Mouse (Mus musculus): ENCODE measurements around the gene Mpo. TPM values are rescaled to one million over a fixed set of nuclear protein-coding genes. Genes with fewer than 3 reads are reported as not detected.

Mpo gene
- polyA plus RNA-seq, 2 experiments = 142 to 360 TPM

DNA sequence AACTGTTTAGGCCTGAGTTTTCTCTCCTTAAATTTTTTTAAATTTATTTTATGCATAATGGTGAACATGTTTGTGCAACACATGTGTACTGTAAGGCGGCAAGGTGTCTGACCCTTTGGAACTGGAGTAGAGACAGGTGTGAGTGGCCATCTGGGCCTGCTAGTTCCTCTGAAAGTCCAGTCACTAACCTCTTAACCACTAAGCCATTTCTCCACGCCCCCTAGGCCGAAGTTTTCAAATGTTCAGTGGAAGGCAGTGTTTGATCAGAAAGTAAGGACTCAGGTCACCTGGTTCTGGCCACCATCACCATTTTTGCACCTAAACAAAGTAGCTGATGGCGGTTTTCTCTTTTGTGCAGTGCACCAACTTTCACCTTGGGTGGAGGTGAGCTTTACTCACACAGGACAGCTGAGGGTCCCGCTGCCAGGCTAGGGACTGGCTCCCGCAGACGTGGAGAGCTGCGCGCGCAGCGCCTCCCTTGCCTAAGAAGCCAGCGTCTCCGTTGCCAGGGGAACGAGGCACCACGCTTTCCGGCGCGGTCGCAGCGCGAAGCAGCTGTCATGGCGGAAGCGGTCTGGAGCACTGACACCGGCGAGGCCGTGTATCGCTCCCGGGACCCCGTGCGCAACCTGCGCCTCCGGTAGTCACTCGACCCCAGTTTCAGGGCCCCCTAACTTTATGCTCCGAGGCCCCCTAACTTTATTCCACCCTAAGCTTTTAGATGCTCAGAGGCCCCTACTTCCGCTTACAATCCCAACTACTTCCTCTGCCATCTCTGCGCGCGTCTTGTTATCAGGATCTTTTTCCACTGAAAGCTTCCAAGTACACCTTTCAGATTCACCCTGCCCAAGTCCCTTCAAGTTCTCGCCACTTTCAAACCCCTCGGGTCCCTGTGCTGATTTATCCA is 59.6 kb downstream of the Mpo start, which contains the start of gene Mks1:
Gene Mks1, plus strand, starts transcription at position 526 of the 907 bp plus-strand sequence.
- peaks cover 4 to 6% of the 10 kb centered on the region in 2 experiments; a peak in 3 of 4 replicates for H3K4me1 ChIP-seq (replicated peaks; ENCODE audit: control insufficient read depth in 2 of 2, insufficient read depth in 2 of 2, low read length in 1 of 2)
- peak within 1 kb of the TSS; percentile 40 for H3K9ac ChIP-seq (replicated peaks)
- ATAC-seq (ENCODE audit: insufficient read depth) = peak; percentile 73
- TF ChIP-seq EP300 (IDR thresholded peaks at IDR 0.05; ENCODE audit: low read depth) (no peak), CTCF (IDR thresholded peaks at IDR 0.05; ENCODE audit: low read depth) (no peak)
- H3K36me3 ChIP-seq (replicated peaks; ENCODE audit: control insufficient read depth, insufficient read depth, low read depth) = no peaks in the 10 kb centered on the region
- WGBS (ENCODE audit: insufficient replicate concordance) = 3% methylated on average over 40 of the region's 40 CpGs
- H3K9me3 ChIP-seq (ENCODE audit: control insufficient read depth, low read length) = no peaks in the 10 kb centered on the region
- peak within 1 kb of the TSS; percentile 61 to 67 for H3K4me3 ChIP-seq (ENCODE audit: insufficient read depth in 1 of 2, low read depth in 2 of 2, low read length in 2 of 2)
- peak within 1 kb of the TSS; percentile 78 for H3K4me2 ChIP-seq (ENCODE audit: low read depth)
- no peak within 1 kb of the TSS for H3K27ac ChIP-seq
- DNase-seq (ENCODE audit: low read depth in 3 of 3, low spot score in 3 of 3) = peak; percentile 66 to 73 (median 71)
- H3K27me3 ChIP-seq (ENCODE audit: control insufficient read depth, insufficient read depth, low read length) = no peaks in the 10 kb centered on the region

DNA sequence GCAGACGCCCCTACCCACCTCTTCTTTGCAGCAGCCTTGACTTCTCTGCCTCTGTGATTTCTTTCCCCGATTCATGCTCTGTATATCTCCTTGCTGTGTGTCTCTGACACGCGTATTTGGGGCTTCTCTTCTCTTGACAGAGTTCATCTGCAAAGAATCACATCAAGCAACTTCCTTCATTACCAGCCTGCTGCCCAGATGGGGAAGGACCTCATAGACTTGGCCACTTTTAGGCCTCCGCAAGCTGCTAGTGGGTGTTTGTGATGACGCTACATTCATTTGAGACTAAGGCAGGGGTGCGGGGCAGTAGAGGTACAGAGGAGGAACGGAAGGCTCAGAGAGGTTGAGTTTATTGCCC is 60.2 kb downstream of the Mpo start:
- H3K36me3 ChIP-seq (replicated peaks; ENCODE audit: control insufficient read depth, insufficient read depth, low read depth) = no peaks in the 10 kb centered on the region
- no peaks in the 10 kb centered on the region for H3K9me3 ChIP-seq (ENCODE audit: control insufficient read depth, low read length)
- ATAC-seq (ENCODE audit: insufficient read depth) (no peak), DNase-seq (ENCODE audit: low read depth in 3 of 3, low spot score in 3 of 3) (no peak)
- no peaks in the 10 kb centered on the region for H3K27me3 ChIP-seq (ENCODE audit: control insufficient read depth, insufficient read depth, low read length)
- peak overlapping the region; percentile 61 to 67 for H3K4me3 ChIP-seq (ENCODE audit: insufficient read depth in 1 of 2, low read depth in 2 of 2, low read length in 2 of 2)
- peak overlapping the region; percentile 78 for H3K4me2 ChIP-seq (ENCODE audit: low read depth)
- H3K4me1 ChIP-seq (replicated peaks; ENCODE audit: control insufficient read depth in 2 of 2, insufficient read depth in 2 of 2, low read length in 1 of 2) = peaks cover 4 to 6% of the 10 kb centered on the region in 2 experiments; a peak in 3 of 4 replicates
- 39% methylated on average over 8 of the region's 8 CpGs for WGBS (ENCODE audit: insufficient replicate concordance)
- no peak for TF ChIP-seq EP300 (IDR thresholded peaks at IDR 0.05; ENCODE audit: low read depth)
- TF ChIP-seq CTCF (IDR thresholded peaks at IDR 0.05; ENCODE audit: low read depth) = no peak
- no peak overlapping the region for H3K27ac ChIP-seq
- H3K9ac ChIP-seq (replicated peaks) = peak overlapping the region; percentile 40; the same call in 1 of the 2 replicates

MicroRNAs within 50 kb of the gene (microRNA counts, 519-probe panel; counts per million panel counts)
- 10,541 counts per million, percentile 99 among the panel's probes with 10 or more counts for microRNA mmu-miR-142-3p
- microRNA mmu-miR-142-5p = 2,391 counts per million, percentile 3 among the panel's probes with 10 or more counts

Small RNAs within 50 kb of the gene (microRNA-seq; reads per million reads assigned to microRNA genes)
- gene Mir142 (not detected), gene Mir142b (not detected)

Other genes starting within 250 kb of the Mpo start
- not detected in 2 replicates for gene Gm11492, start 226.9 kb upstream of the Mpo start, polyA plus RNA-seq (2012; rRNA removed)
- gene Gm11492, start 226.9 kb upstream of the Mpo start, polyA plus RNA-seq (2014; fragmentation: Nextera tagmentation; extraction: Ambion mirVana) = not detected in 2 replicates
- 5.5 and 8.0 TPM in 2 replicates for gene Sept4, start 224.7 kb upstream of the Mpo start, polyA plus RNA-seq (2012; rRNA removed)
- 9.1 and 11.2 TPM in 2 replicates for gene Sept4, start 224.7 kb upstream of the Mpo start, polyA plus RNA-seq (2014; fragmentation: Nextera tagmentation; extraction: Ambion mirVana)
- 5.7 and 6.5 TPM in 2 replicates for gene Mtmr4, start 201.4 kb upstream of the Mpo start, polyA plus RNA-seq (2012; rRNA removed)
- 8.7 and 9.2 TPM in 2 replicates for gene Mtmr4, start 201.4 kb upstream of the Mpo start, polyA plus RNA-seq (2014; fragmentation: Nextera tagmentation; extraction: Ambion mirVana)
- gene Hsf5, start 176.4 kb upstream of the Mpo start, polyA plus RNA-seq (2012; rRNA removed) = 0.02 TPM in 1 of 2 replicates, not detected in the other
- gene Hsf5, start 176.4 kb upstream of the Mpo start, polyA plus RNA-seq (2014; fragmentation: Nextera tagmentation; extraction: Ambion mirVana) = not detected in 2 replicates
- gene Rnf43, start 130.9 kb upstream of the Mpo start, polyA plus RNA-seq (2012; rRNA removed) = 3.5 and 4.2 TPM in 2 replicates
- gene Rnf43, start 130.9 kb upstream of the Mpo start, polyA plus RNA-seq (2014; fragmentation: Nextera tagmentation; extraction: Ambion mirVana) = 4.5 and 5.0 TPM in 2 replicates
- 111 TPM in 2 replicates for gene Supt4a, start 56.0 kb upstream of the Mpo start, polyA plus RNA-seq (2012; rRNA removed)
- gene Supt4a, start 56.0 kb upstream of the Mpo start, polyA plus RNA-seq (2014; fragmentation: Nextera tagmentation; extraction: Ambion mirVana) = 211 and 214 TPM in 2 replicates
- gene Tspoap1, start 33.0 kb upstream of the Mpo start, polyA plus RNA-seq (2012; rRNA removed) = 5.4 and 5.5 TPM in 2 replicates
- 1.1 and 2.4 TPM in 2 replicates for gene Tspoap1, start 33.0 kb upstream of the Mpo start, polyA plus RNA-seq (2014; fragmentation: Nextera tagmentation; extraction: Ambion mirVana)
- 0.02 TPM in 1 of 2 replicates, not detected in the other for gene Lpo, start 34.7 kb downstream of the Mpo start, polyA plus RNA-seq (2012; rRNA removed)
- gene Lpo, start 34.7 kb downstream of the Mpo start, polyA plus RNA-seq (2014; fragmentation: Nextera tagmentation; extraction: Ambion mirVana) = not detected in 2 replicates
- gene Mks1, start 59.6 kb downstream of the Mpo start, polyA plus RNA-seq (2012; rRNA removed) = 2.0 and 2.3 TPM in 2 replicates
- 0.71 and 0.86 TPM in 2 replicates for gene Mks1, start 59.6 kb downstream of the Mpo start, polyA plus RNA-seq (2014; fragmentation: Nextera tagmentation; extraction: Ambion mirVana)
- gene Epx, start 82.0 kb downstream of the Mpo start, polyA plus RNA-seq (2012; rRNA removed) = 3.4 and 3.8 TPM in 2 replicates
- gene Epx, start 82.0 kb downstream of the Mpo start, polyA plus RNA-seq (2014; fragmentation: Nextera tagmentation; extraction: Ambion mirVana) = 0.39 and 0.65 TPM in 2 replicates
- not detected in 2 replicates for gene Olfr462, start 98.7 kb downstream of the Mpo start, polyA plus RNA-seq (2012; rRNA removed)
- gene Olfr462, start 98.7 kb downstream of the Mpo start, polyA plus RNA-seq (2014; fragmentation: Nextera tagmentation; extraction: Ambion mirVana) = not detected in 2 replicates
- not detected in 2 replicates for gene Olfr463, start 103.8 kb downstream of the Mpo start, polyA plus RNA-seq (2012; rRNA removed)
- gene Olfr463, start 103.8 kb downstream of the Mpo start, polyA plus RNA-seq (2014; fragmentation: Nextera tagmentation; extraction: Ambion mirVana) = not detected in 2 replicates
- not detected in 2 replicates for gene Olfr464, start 127.4 kb downstream of the Mpo start, polyA plus RNA-seq (2012; rRNA removed)
- gene Olfr464, start 127.4 kb downstream of the Mpo start, polyA plus RNA-seq (2014; fragmentation: Nextera tagmentation; extraction: Ambion mirVana) = not detected in 2 replicates
- 18.0 and 21.5 TPM in 2 replicates for gene Dynll2, start 194.0 kb downstream of the Mpo start, polyA plus RNA-seq (2012; rRNA removed)
- gene Dynll2, start 194.0 kb downstream of the Mpo start, polyA plus RNA-seq (2014; fragmentation: Nextera tagmentation; extraction: Ambion mirVana) = 5.7 TPM in 2 replicates

Data from liver, embryonic 14.5 days (tissue).